Mouse (Mus musculus) B cell, adult (primary cell): ENCODE data around the gene Ddt. TPM values are rescaled to one million over a fixed set of nuclear protein-coding genes. Genes with fewer than 3 reads are reported as not detected.

Source experiments
- total RNA-seq: library from RNA; stranded (reverse); gene quantifications from 4 replicates; pipeline ENCODE4 v1.2.4, GENCODE M21; 2023; ENCODE audit not compliant: inconsistent age

The Ddt gene
- 27.4 to 36.0 TPM (median 31.1 TPM) in 4 replicates for total RNA-seq

DNA sequence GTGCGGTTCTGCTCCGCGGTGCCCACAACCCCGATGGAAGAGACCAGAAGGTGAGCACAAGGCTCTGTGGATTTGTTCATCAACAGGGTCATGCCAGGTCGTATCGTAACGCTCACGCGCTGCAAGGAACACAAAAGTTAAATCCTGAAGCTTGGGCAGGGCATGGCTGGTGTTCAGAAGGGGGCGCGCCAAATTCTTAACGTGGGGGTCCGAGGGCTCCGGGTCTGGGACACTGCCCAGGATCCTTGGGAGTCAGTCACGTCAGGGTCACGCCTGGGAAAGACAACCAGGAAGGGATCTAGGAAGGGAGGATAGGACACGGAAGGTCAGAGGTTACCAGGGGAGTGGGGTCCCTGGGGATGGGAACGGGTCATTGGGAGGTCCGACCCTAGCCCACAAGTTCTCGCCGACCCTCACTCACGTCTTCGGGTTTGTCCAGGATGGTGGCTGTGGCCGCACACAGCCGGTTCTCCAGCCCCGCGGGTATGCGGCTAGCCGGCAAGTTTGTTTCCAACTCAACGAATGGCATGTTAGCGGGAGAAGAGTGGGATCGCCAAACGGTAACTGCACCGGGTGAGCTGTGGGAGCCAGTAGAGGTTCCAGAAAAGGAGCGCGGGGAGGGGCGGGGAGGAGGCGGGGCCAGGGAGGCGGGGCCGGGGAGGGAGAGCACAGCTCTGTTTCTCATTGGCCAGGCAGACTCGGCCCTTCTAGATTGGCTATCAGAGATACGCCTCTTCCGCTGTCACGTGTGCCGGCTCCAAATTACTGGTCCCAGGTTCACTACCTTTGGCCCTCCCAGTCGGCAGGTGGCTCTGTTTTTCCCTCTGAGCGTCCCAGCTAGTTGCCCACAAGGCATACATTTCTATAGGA is at the start of gene Ddt:
Gene Ddt, minus strand, starts transcription at position 620 of the 870 bp plus-strand sequence.

DNA sequence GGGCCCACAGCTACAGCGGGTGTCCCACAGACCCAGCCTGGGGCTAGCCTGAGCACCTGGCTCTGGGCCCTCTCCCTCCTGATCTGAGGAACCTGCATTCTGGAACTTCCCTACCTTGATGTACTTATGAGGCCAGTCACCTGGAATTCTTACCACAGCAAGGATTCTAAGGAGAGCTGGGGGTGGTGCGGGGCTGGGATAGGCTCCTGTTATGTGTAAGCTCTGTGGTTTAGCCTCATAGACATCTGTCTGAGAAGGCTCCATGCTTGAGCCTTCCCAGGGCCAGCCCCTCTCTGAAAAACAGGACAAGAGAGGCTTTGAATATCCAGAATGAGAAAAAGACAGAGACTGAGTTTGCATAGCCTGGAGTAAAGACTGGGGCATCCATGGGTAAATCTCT is 49.2 kb upstream of the Ddt start, which contains the start of gene Gstt4:
Gene Gstt4, minus strand, starts transcription at position 101 of the 400 bp plus-strand sequence.

DNA sequence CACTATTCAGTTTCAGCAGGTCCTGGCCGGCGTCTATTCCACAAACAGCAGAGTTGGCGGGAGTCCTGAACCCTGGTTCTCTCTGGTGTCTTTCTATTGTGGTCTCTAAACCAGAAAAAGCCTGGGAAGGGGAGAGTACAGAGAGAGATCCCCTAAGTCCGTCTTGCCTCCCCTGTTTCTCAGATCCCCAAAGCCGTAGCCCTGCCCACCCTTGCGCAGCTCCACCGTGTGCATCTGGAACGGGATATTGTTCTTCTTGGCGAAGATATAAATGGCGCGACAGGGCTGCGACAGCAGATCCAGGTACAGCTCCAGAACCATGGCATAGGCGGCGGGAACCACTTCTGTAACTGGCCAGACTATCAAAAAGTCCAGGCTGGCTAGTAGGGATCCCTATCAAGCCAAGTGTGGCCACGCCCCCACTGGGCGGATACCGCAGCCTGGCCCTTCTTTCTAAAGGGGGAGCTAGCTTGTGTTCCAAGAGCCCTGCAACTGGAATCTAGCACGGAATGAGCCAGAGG is 25.0 kb upstream of the Ddt start, which contains the start of gene Gstt1:
Gene Gstt1, minus strand, starts transcription at position 409 of the 521 bp plus-strand sequence.

DNA sequence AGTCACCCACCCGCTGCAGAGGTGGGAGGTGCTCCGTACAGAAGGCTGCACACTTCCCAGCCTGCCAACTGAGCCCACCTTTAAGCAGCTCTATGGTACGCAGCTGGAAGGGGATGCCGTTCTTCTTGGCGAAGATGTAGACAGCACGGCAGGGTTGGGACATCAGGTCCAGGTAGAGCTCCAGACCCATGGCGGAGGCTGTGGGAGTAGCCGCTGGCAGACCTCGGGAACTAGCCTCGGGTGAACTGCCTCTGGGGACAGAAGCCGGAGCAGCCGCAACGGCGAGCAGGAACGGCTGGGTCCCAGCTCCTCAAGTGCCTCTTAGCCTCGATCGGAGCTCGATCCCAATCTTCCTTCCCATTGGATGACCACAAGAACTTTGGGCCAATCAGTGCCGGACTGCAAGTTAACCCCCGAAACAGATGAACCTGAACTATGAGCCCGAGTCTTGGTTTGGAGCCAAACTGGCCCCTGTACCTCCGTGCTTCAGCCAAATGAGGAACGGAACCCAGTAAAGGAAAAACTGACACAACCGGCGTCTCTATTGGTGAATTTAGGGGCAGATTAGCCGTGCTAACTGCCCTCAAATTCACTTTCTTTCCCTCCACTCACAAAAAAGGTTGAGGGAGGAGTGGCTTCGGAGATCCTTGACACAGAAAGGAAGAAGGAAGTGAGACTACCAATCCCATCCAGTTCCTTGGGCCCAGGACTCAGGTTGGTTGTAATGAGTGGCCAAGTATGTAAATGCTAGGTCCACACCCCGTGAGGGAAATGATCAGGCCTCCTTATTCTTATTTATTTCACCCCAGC is 7.8 kb upstream of the Ddt start, which contains the start of the genes Gm20441 and Gstt3:
Gene Gm20441, minus strand, starts transcription at position 186 of the 810 bp plus-strand sequence.
Gene Gstt3, minus strand, starts transcription at position 646 of the 810 bp plus-strand sequence.

DNA sequence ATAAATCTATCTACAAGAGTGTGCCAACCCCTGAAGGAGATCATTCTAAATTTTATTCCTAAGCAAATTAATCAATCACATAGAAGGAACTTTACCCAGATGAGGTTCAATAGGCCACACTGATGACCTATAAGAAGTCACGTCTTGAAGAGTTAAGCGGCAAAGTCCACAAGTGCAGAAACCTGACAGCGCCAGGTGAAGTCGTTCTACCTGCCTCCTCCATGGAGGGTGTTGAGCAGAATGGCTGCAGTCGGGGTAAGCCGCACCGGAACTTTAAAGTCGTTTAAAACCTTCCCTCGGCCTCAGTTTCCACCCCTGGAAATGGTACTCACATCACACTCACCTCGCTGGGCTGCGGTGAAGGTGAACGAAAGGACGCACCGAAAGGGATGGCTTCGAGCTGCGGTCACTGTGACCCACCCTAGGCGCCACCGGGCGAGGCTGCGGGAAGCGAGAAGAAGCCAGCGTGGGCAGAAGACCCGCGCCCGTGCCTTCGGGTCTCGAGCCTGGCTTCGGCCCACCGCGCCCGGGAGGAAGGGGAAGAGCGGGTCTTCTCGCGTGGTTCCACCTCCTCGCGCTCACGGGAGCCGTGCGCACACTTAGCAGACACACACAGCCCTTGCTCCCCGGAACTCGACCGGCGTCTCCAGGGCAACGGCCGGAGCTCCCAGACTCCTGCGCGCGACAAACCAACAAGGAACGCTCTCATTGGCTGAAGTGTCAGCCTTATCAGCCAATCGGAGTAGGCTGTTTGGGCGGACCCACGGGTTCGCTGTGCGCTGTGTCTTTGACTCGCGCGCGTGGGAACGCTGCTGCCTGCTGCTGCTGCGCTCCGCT is 9.3 kb downstream of the Ddt start, which contains the start of gene Cabin1:
Gene Cabin1, minus strand, starts transcription at position 660 of the 837 bp plus-strand sequence.

Other genes starting within 250 kb of the Ddt start
- not detected in 4 replicates for gene Lrrc75b, start 213.1 kb downstream of the Ddt start, total RNA-seq
- not detected in 4 replicates for gene Ggt1, start 211.8 kb downstream of the Ddt start, total RNA-seq
- gene Ggt5, start 184.1 kb downstream of the Ddt start, total RNA-seq, result 0.26 to 1.6 TPM (median 0.73 TPM) in 4 replicates
- 2.0 to 3.1 TPM (median 2.7 TPM) in 4 replicates for gene Susd2, start 129.4 kb downstream of the Ddt start, total RNA-seq
- 85.4 to 99.8 TPM (median 93.3 TPM) in 4 replicates for gene Cabin1, start 9.1 kb downstream of the Ddt start, total RNA-seq
- not detected in 4 replicates for gene Gm20441, start 7.5 kb upstream of the Ddt start, total RNA-seq
- 6.7 to 10.3 TPM (median 8.6 TPM) in 4 replicates for gene Gstt3, start 8.0 kb upstream of the Ddt start, total RNA-seq
- not detected in 4 replicates for gene Gstt1, start 25.2 kb upstream of the Ddt start, total RNA-seq
- not detected in 4 replicates for gene Gstt4, start 49.1 kb upstream of the Ddt start, total RNA-seq
- gene Gstt2, start 64.0 kb upstream of the Ddt start, total RNA-seq, result 30.2 to 44.1 TPM (median 38.2 TPM) in 4 replicates
- gene Mif, start 86.8 kb upstream of the Ddt start, total RNA-seq, result 226 to 261 TPM (median 242 TPM) in 4 replicates
- 14.4 to 19.2 TPM (median 14.8 TPM) in 4 replicates for gene Derl3, start 120.0 kb upstream of the Ddt start, total RNA-seq
- gene Smarcb1, start 148.2 kb upstream of the Ddt start, total RNA-seq, result 75.2 to 82.6 TPM (median 81.7 TPM) in 4 replicates
- gene Chchd10, start 159.7 kb upstream of the Ddt start, total RNA-seq, result 144 to 159 TPM (median 149 TPM) in 4 replicates
- gene Mmp11, start 163.1 kb upstream of the Ddt start, total RNA-seq, result 2.2 to 5.1 TPM (median 3.2 TPM) in 4 replicates
- gene Gm867, start 167.3 kb upstream of the Ddt start, total RNA-seq, result not detected in 4 replicates
- 106 to 145 TPM (median 134 TPM) in 4 replicates for gene Vpreb3, start 169.6 kb upstream of the Ddt start, total RNA-seq
- gene Gm5134, start 181.1 kb upstream of the Ddt start, total RNA-seq, result 1.3 to 2.0 TPM (median 1.6 TPM) in 4 replicates